Mouse (Mus musculus) brown adipose tissue, adult 24 weeks (tissue): ENCODE measurements around the gene Olfr502. TPM values are rescaled to one million over a fixed set of nuclear protein-coding genes. Genes with fewer than 3 reads are reported as not detected.
"Not testable (repeated sequence)": the region's sequence is repeated elsewhere in the genome, so short reads cannot be mapped to it uniquely, and the experiment has no call there.

Experiments
- H3K27ac ChIP-seq: fragments of 200-500 bp; replicated peaks from 2 replicates; pipeline ENCODE4 v1.5.1; 2012; ENCODE audit warnings: low read depth, mild to moderate bottlenecking, low read length
- H3K4me1 ChIP-seq: fragments of 200-500 bp; 2 replicates; pipeline ENCODE4 v1.6.1; 2012; ENCODE audit warnings: low read length, mixed read lengths; ENCODE audit not compliant: control insufficient read depth, insufficient read depth, insufficient read length
- H3K4me3 ChIP-seq: fragments of 200-500 bp; 2 replicates; pipeline ENCODE4 v1.5.1; 2012; ENCODE audit warnings: low read depth, mild to moderate bottlenecking, low read length, moderate library complexity; ENCODE audit not compliant: insufficient read depth
- polyA plus RNA-seq: library from polyadenylated mRNA; stranded (reverse); fragments of >200 nt; gene quantifications from 2 replicates; pipeline ENCODE4 v1.2.4, GENCODE M21; 2012; ENCODE audit not compliant: missing spikeins, insufficient read depth, insufficient read length

Olfr502 gene
- not detected in 2 replicates for polyA plus RNA-seq

GRCm38 (mm10) chr7:108524965-108525364 lies at the start of gene Olfr502:
TSS of gene Olfr502 (minus strand) at chr7:108525065.
- H3K4me1 ChIP-seq, result no peaks in the 10 kb centered on the region
- no peak within 1 kb of the TSS for H3K27ac ChIP-seq
- H3K4me3 ChIP-seq, result no peak within 1 kb of the TSS

DNA sequence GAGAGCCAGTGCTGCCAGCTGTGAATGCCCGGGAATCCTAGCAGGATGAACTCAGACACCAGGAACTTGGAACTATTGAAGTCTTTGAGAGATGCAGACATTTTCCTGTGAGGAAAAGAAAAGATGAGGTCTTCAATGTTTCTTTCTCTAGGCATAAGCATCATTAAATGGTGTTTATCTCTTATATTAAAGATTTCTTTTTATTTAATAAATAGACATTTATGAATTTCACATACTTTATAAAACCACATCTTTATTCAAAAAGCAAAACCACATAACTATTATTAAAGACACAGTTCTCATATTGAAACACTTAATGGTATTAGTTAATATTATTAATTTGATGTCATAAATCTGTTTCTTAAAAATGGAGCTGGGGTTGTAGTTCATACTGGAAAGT lies 40.8 kb upstream of the Olfr502 start, which contains the start of gene Olfr504:
Olfr504 (minus strand) TSS at position 101 of the 400 bp plus-strand sequence.
- Histone ChIP-seq H3K4me3 (no peak within 1 kb of the TSS), H3K27ac (no peak within 1 kb of the TSS), H3K4me1 (no peaks in the 10 kb centered on the region)

DNA sequence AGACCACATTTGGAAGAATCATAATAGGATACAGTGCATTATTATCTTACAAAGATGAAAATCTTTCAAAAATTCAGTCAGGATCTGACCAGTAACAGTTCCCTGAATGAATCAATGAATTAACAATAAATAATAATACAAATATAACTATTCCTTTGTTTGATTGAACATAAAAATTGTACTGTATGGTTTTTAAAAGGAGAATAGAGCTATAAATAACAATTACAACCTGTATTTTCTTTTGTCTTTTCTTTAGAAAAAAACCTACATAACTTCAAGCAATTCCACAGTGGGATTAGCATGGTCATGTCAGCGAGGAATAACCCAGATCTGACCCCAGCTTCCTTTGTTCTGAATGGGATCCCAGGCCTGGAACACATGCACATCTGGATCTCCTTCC lies 19.4 kb upstream of the Olfr502 start, which contains the start of gene Olfr503:
Olfr503 (plus strand) TSS at position 301 of the 400 bp plus-strand sequence.
- H3K27ac ChIP-seq, H3K4me1 ChIP-seq, H3K4me3 ChIP-seq: not testable (repeated sequence)

DNA sequence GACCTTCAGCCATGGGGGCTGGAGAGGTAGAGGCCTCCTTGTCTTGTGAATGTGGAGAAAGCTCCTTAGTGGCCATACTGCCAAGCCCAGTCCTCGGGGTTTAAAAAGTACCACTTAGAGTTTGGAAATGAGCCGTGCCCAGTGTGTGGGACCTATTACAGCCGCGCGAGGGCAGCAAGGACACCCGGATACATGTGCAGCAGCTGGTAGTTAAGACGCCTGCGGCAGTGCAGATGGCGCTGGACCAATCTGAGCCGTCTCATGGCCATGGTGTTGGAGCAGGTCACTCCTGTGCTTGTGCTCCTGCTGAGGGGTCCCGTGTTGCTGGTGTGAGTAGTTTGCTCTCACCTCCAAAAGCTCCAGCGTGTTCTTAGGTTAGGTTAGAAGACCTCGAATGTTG lies 17.6 kb upstream of the Olfr502 start:
- H3K4me1 ChIP-seq, result no peaks in the 10 kb centered on the region
- no peak overlapping the region for H3K27ac ChIP-seq
- H3K4me3 ChIP-seq, result no peak overlapping the region

Other genes starting within 250 kb of the Olfr502 start
- gene Olfr490, start 236.1 kb downstream of the Olfr502 start, polyA plus RNA-seq, result not detected in 2 replicates
- gene Olfr491, start 211.6 kb downstream of the Olfr502 start, polyA plus RNA-seq, result not detected in 2 replicates
- gene Olfr492, start 201.4 kb downstream of the Olfr502 start, polyA plus RNA-seq, result not detected in 2 replicates
- gene Olfr493, start 178.1 kb downstream of the Olfr502 start, polyA plus RNA-seq, result not detected in 2 replicates
- not detected in 2 replicates for gene Olfr494, start 159.7 kb downstream of the Olfr502 start, polyA plus RNA-seq
- gene Olfr495, start 131.9 kb downstream of the Olfr502 start, polyA plus RNA-seq, result not detected in 2 replicates
- gene Olfr497, start 104.6 kb downstream of the Olfr502 start, polyA plus RNA-seq, result not detected in 2 replicates
- gene Olfr498, start 59.7 kb downstream of the Olfr502 start, polyA plus RNA-seq, result not detected in 2 replicates
- not detected in 2 replicates for gene Olfr503, start 19.5 kb upstream of the Olfr502 start, polyA plus RNA-seq
- gene Olfr504, start 40.7 kb upstream of the Olfr502 start, polyA plus RNA-seq, result not detected in 2 replicates
- not detected in 2 replicates for gene Olfr506, start 85.7 kb upstream of the Olfr502 start, polyA plus RNA-seq
- not detected in 2 replicates for gene Olfr507, start 96.7 kb upstream of the Olfr502 start, polyA plus RNA-seq
- not detected in 2 replicates for gene Olfr508, start 104.9 kb upstream of the Olfr502 start, polyA plus RNA-seq
- gene Olfr509, start 126.8 kb upstream of the Olfr502 start, polyA plus RNA-seq, result not detected in 2 replicates
- gene Olfr510, start 141.4 kb upstream of the Olfr502 start, polyA plus RNA-seq, result not detected in 2 replicates
- gene Olfr512, start 188.3 kb upstream of the Olfr502 start, polyA plus RNA-seq, result not detected in 2 replicates
- gene Olfr513, start 225.9 kb upstream of the Olfr502 start, polyA plus RNA-seq, result not detected in 2 replicates